Mouse (Mus musculus) embryonic fibroblast, embryonic 13.5 days (primary cell): ENCODE measurements around the gene Osbpl2.

Experiments
- CTCF ChIP-seq: IDR thresholded peaks from 2 replicates; pipeline ENCODE4 v1.5.1; 2011; ENCODE audit warnings: mild to moderate bottlenecking, control low read depth, low read length, moderate library complexity, borderline replicate concordance; ENCODE audit not compliant: insufficient read depth
- POLR2A ChIP-seq: IDR thresholded peaks from 2 replicates; pipeline ENCODE4 v1.6.1; 2011; ENCODE audit warnings: low read depth, mild to moderate bottlenecking, control low read depth, low read length, moderate library complexity

GRCm38 (mm10) chr2:180204501-180204900 is 85.4 kb downstream of the Osbpl2 start:
- TF ChIP-seq CTCF (no peak), POLR2A (no peak)
